Mouse (Mus musculus) heart, postnatal 0 days (tissue): ENCODE results near the gene Mitd1.

Source experiments
- CTCF ChIP-seq: IDR thresholded peaks from 2 replicates; pipeline ENCODE4 v1.5.1; 2016; ENCODE audit warnings: antibody characterized with exemption, control low read depth, low read depth
- EP300 ChIP-seq: IDR thresholded peaks from 2 replicates; pipeline ENCODE4 v1.6.1; 2016; ENCODE audit warnings: antibody characterized with exemption, low read depth

DNA sequence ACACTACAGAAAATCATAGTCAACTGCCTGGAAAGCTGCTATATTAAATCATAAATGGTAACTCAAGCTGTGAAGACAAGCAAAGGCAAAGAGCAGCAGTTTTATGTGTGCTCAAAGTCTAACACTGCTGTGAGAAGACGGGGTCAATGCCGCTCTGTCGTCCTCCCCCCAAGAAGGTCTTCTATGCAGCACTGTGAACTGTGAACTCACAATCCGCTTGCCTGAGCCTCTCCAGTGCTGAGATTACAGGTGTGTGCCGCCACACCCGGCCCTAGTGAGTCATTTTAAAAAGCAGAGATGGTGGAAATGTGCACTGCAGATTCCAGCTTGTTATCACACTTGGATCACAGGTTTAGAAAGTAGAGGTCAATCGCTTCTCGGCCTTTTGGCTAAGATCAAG, 43.3 kb downstream of the Mitd1 start:
- TF ChIP-seq CTCF (no peak), EP300 (no peak)
